Mouse (Mus musculus) colon, adult 2 months (tissue): ENCODE measurements around the gene Gm4131. TPM values are rescaled to one million over a fixed set of nuclear protein-coding genes. Genes with fewer than 3 reads are reported as not detected.

Source experiments
- polyA plus RNA-seq: library from polyadenylated mRNA; depleted of rRNA; stranded (reverse); fragments of >200 nt; gene quantifications from 2 replicates; pipeline ENCODE4 v1.2.3, GENCODE M21; 2012; rRNA removed

Gene Gm4131
- polyA plus RNA-seq = not detected in 2 replicates

DNA sequence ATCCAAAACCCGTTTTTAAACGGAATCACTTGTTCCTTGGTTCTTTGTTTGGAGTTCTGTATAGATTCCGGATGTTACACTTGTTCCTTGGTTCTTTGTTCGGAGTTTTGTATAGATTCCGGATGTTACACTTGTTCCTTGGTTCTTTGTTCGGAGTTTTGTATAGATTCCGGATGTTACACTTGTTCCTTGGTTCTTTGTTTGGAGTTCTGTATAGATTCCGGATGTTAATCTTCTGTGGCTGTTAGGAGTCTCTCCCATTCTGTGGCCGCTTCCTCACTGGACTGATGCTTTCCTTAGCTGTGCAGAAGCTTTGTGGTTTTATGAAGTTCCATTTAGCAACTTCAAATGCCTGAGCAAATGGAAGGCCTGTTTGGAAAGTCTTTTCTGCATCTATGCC is at the start of gene Gm4131:
Gene Gm4131 (minus strand): TSS at position 101 of the 400 bp plus-strand sequence.

GRCm38 (mm10) chr14:62555309-62555829 is 11.4 kb downstream of the Gm4131 start, which contains the start of gene Fam124a:
Gene Fam124a (plus strand): TSS chr14:62555737.

GRCm38 (mm10) chr14:62456239-62456747 is 110.4 kb downstream of the Gm4131 start, which contains the start of gene Gucy1b2:
Gene Gucy1b2 (minus strand): TSS chr14:62456289.

Other genes with a start within 250 kb of the Gm4131 start
- not detected in 2 replicates for gene Gucy1b2, start 110.6 kb downstream of the Gm4131 start, polyA plus RNA-seq
- gene Fam124a, start 11.2 kb downstream of the Gm4131 start, polyA plus RNA-seq = 27.0 and 35.6 TPM in 2 replicates
- gene Serpine3, start 96.7 kb upstream of the Gm4131 start, polyA plus RNA-seq = not detected in 2 replicates
- 6.5 and 6.9 TPM in 2 replicates for gene Ints6, start 194.2 kb upstream of the Gm4131 start, polyA plus RNA-seq